Mouse (Mus musculus) megakaryocyte, embryonic 14.5 days (primary cell): Measurements from ENCODE around the gene Cir1.

Source experiments
- FLI1 ChIP-seq: IDR thresholded peaks from 2 replicates; pipeline ENCODE4 v1.6.1; 2012; ENCODE audit warnings: low read length, inconsistent platforms, mixed read lengths
- GATA1 ChIP-seq: IDR thresholded peaks from 3 replicates; pipeline ENCODE4 v1.6.1; 2012; ENCODE audit warnings: mixed read lengths, low read length, inconsistent platforms, borderline replicate concordance

GRCm38 (mm10) chr2:73343701-73344100 is 31.2 kb upstream of the Cir1 start:
- TF ChIP-seq GATA1 (no peak), FLI1 (no peak)
